Mouse (Mus musculus): ENCODE measurements around the gene Olfr164. TPM values are rescaled to one million over a fixed set of nuclear protein-coding genes. Genes with fewer than 3 reads are reported as not detected.

The Olfr164 gene
- not detected in 2 replicates for polyA plus RNA-seq (2012; rRNA removed)

DNA sequence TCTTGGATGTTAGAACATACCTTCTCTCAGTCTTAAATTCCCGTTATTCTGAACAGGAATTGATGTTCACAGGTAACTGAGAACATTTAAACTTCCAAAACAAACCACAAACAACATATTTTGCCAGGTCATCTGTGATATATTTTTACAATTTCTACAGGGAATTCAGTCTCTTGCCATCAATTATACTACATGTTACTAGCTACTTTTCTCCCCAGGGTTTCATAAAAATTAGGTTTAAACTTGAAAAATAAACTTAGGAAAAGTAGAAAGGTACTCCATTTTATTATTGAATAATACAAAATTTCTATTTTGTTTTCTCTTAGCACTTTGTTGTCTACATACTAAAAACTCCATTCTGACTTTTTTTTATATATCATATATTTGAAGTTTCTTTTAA is at the start of gene Olfr164:
Olfr164 (minus strand) TSS at position 101 of the 400 bp plus-strand sequence.

Other genes starting within 250 kb of the Olfr164 start
- not detected in 2 replicates for gene Olfr165, start 109.1 kb upstream of the Olfr164 start, polyA plus RNA-seq (2012; rRNA removed)
- gene Olfr166, start 169.6 kb upstream of the Olfr164 start, polyA plus RNA-seq (2012; rRNA removed): not detected in 2 replicates
- not detected in 2 replicates for gene Olfr167, start 208.2 kb upstream of the Olfr164 start, polyA plus RNA-seq (2012; rRNA removed)
- not detected in 2 replicates for gene Olfr168, start 221.5 kb upstream of the Olfr164 start, polyA plus RNA-seq (2012; rRNA removed)

Data from liver, embryonic 14 days (tissue).